9 mouse cellular contexts compared by ENCODE assay signal in genomic region chr2:68301811-68302542, GRCm38 (mm10).
DNase-seq lines count a peak whose midpoint lies in the region; TF ChIP-seq lines count a peak whose summit lies in the region.
"Had no signal": no experiment of that assay in that cellular context is flagged by ENCODE, and none has a peak within 500 bp of the region (broad histone marks: within the 10 kb centered on the region; RNA-seq: fewer than 3 reads in every experiment).

No protein-coding gene starts in this region.

- H3K4me1 ChIP-seq in cortical plate, adult 2 months (ENCODE audit: control insufficient read depth, insufficient read depth, low read length): peaks cover 7% of the 10 kb centered on the region
- H3K4me1 ChIP-seq: megakaryocyte, embryonic 14.5 days had no signal

- H3K27ac ChIP-seq in cortical plate, adult 2 months (ENCODE audit: insufficient read depth, low read length): 0 out of 2 replicates have a peak overlapping the region, but pooled peaks have one; percentile 54

- intact Hi-C loops in left cerebral cortex, postnatal 4 days (cut with DNase I): no loop called here

- TF ChIP-seq POLR2A in cortical plate, adult 2 months (IDR thresholded peaks at IDR 0.05; ENCODE audit: extremely low read depth, insufficient read depth, low read length): no peak

- TF ChIP-seq CTCF in cortical plate, adult 2 months (IDR thresholded peaks at IDR 0.05; ENCODE audit: extremely low read depth, insufficient read depth, low read length): no peak

- peak; percentile 69 for DNase-seq in left cerebral cortex, adult 11 months (ENCODE audit: low spot score)
- DNase-seq in left cerebral cortex, postnatal 4 days: no peak
- peak; percentile 61 to 76 for DNase-seq in layer of hippocampus, adult 18-20 months (ENCODE audit: low spot score in 2 of 2)
- peak; percentile 71 to 78 for DNase-seq in right cerebral cortex, postnatal 10 days (ENCODE audit: low spot score in 2 of 2)
- DNase-seq in thymus, postnatal 4 days: no peak
- DNase-seq in adrenal gland, postnatal 4 days (ENCODE audit: low spot score in 2 of 2): no peak
- no peak for DNase-seq in spleen, postnatal 4 days (ENCODE audit: low spot score in 2 of 2)

- no peak overlapping the region for H3K4me3 ChIP-seq in cortical plate, adult 2 months (ENCODE audit: insufficient read depth, low read length)
- H3K4me3 ChIP-seq: megakaryocyte, embryonic 14.5 days had no signal

Comparison
In these comparisons a context has a peak if more than half of its experiments do, and no peak if none do; other contexts are left out.
1. DNase-seq: peak in left cerebral cortex, adult 11 months (single experiment), layer of hippocampus, adult 18-20 months (2 of 2) and right cerebral cortex, postnatal 10 days (2 of 2); none in left cerebral cortex, postnatal 4 days (single experiment), thymus, postnatal 4 days (single experiment), adrenal gland, postnatal 4 days (0 of 2) and spleen, postnatal 4 days (0 of 2).